Mouse (Mus musculus) midbrain, embryonic 16.5 days (tissue): Measurements from ENCODE around the gene Eps15. TPM values are rescaled to one million over a fixed set of nuclear protein-coding genes. Genes with fewer than 3 reads are reported as not detected.

Source experiments
- ATAC-seq: fragments of 200-750 bp; cut with Nextera tagmentation; 2 replicates; pipeline ENCODE4 v1.8.0; 2017; ENCODE audit warnings: moderate TSS enrichment
- H3K27ac ChIP-seq: fragments of 300-500 bp; sonication (generic); 2 replicates; pipeline ENCODE4 v1.5.1; 2014; ENCODE audit warnings: mild to moderate bottlenecking, low read length, mixed read lengths
- H3K27me3 ChIP-seq: fragments of 300-500 bp; sonication (generic); 2 replicates; pipeline ENCODE4 v1.6.1; 2014; ENCODE audit warnings: low read depth, low read length, mixed read lengths; ENCODE audit not compliant: control insufficient read depth, insufficient read depth
- H3K36me3 ChIP-seq: fragments of 300-500 bp; sonication (generic); 2 replicates; pipeline ENCODE4 v1.6.1; 2014; ENCODE audit warnings: mild to moderate bottlenecking, low read length, moderate library complexity, mixed read lengths; ENCODE audit not compliant: control insufficient read depth, insufficient read depth
- H3K4me1 ChIP-seq: fragments of 300-500 bp; sonication (generic); 2 replicates; pipeline ENCODE4 v1.6.1; 2014; ENCODE audit warnings: mild to moderate bottlenecking, low read length, mixed read lengths; ENCODE audit not compliant: control insufficient read depth, insufficient read depth
- H3K4me2 ChIP-seq: fragments of 300-500 bp; sonication (generic); 2 replicates; pipeline ENCODE4 v1.6.1; 2014; ENCODE audit warnings: mild to moderate bottlenecking, low read length, mixed read lengths
- H3K4me3 ChIP-seq: fragments of 300-500 bp; sonication (generic); 2 replicates; pipeline ENCODE4 v1.5.1; 2014; ENCODE audit warnings: low read depth, mild to moderate bottlenecking, low read length, moderate library complexity, mixed read lengths
- H3K9ac ChIP-seq: fragments of 300-500 bp; sonication (generic); 2 replicates; pipeline ENCODE4 v1.6.1; 2014; ENCODE audit warnings: low read depth, low read length, mixed read lengths
- H3K9me3 ChIP-seq: fragments of 300-500 bp; sonication (generic); replicated peaks from 2 replicates; pipeline ENCODE4 v1.6.1; 2014; ENCODE audit warnings: mild to moderate bottlenecking, low read length, mixed read lengths; ENCODE audit not compliant: control insufficient read depth, poor library complexity, severe bottlenecking
- WGBS: fragments of 180-500 bp; shearing (Covaris S2); extraction: QIAGEN DNeasy Blood & Tissue Kit; methylation state at CpG from one replicate; pipeline ENCODE4 v1.1.7; 2014; 5-methylcytosine and 5-hydroxymethylcytosine counted together
- polyA plus RNA-seq: library from polyadenylated mRNA; unstranded; fragments of >200 nt; fragmentation: Nextera tagmentation; extraction: Ambion mirVana; gene quantifications from 2 replicates; pipeline ENCODE4 v1.2.1, GENCODE M21; 2015

The Eps15 gene
- polyA plus RNA-seq, 1 experiment from 2014 or later = 67.8 TPM

DNA sequence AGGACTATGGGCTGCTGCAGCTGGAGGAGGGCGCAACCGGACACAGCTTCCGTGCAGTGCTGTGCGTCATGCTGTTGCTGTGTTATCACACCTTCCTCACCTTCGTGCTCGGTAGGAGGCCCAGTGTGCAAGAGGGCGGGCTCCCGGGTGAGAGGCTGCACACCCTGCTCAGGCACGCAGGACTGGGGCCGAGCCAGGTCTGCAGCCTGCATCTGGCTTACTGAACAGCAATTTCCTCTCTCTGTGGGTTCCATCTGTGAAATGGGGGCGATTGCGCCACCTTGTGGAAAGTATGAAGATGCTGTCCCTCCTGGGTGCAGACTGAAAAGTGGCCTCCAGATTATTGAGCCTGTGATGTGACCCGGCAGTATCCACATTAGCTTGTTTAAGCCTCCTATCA is 150.8 kb downstream of the Eps15 start:
- Histone ChIP-seq H3K9me3 (no peaks in the 10 kb centered on the region), H3K27ac (no peak overlapping the region), H3K36me3 (no peaks in the 10 kb centered on the region), H3K4me1 (no peaks in the 10 kb centered on the region; the same call in 1 of the 2 replicates), H3K4me2 (no peak overlapping the region), H3K4me3 (no peak overlapping the region), H3K9ac (no peak overlapping the region), H3K27me3 (no peaks in the 10 kb centered on the region)
- WGBS = 56% methylated on average over 13 of the region's 13 CpGs
- ATAC-seq = peak; percentile 8; the same call in 1 of the 2 replicates

DNA sequence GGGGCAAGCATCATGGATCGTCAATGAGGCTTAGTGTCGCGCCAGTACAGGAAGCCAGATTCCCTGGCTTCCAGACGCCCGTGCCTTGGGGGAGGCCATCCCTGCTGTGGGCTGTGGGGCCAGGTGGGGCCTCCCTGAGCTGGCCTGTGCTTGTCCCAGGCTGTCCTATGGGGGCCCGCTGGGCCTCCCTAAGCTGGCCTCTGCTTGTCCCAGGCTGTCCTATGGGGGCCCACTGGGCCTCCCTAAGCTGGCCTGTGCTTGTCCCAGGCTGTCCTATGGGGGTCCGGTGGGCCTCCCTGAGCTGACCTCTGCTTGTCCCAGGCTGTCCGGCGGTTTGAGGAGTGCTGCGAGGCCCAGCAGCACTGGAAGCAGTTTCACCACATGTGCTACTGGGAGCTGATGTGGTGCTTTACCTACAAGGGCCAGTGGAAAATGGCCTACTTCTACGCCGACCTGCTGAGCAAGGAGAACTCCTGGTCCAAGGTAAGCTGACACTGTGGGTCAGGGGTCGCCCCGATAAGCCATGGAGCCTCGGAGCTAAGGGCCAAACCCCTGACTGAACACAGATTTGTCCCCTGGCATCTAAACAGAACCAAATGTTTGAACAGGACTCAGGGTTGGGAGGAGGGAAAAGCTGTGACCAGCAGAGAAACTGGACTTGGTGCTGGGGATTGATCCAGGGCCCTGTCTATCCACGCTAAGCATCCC is 152.8 kb downstream of the Eps15 start:
- Histone ChIP-seq H3K9ac (no peak overlapping the region), H3K4me1 (no peaks in the 10 kb centered on the region; the same call in 1 of the 2 replicates), H3K4me3 (no peak overlapping the region), H3K9me3 (no peaks in the 10 kb centered on the region), H3K27ac (no peak overlapping the region), H3K27me3 (no peaks in the 10 kb centered on the region), H3K4me2 (no peak overlapping the region), H3K36me3 (no peaks in the 10 kb centered on the region)
- whole genome bisulfite sequencing = 74% methylated on average over 16 of the region's 16 CpGs
- ATAC-seq = peak; percentile 42

- Histone ChIP-seq H3K36me3 (no peaks in the 10 kb centered on the region), H3K27me3 (no peaks in the 10 kb centered on the region), H3K4me1 (no peaks in the 10 kb centered on the region; the same call in 1 of the 2 replicates), H3K4me3 (no peak overlapping the region), H3K27ac (no peak overlapping the region), H3K9me3 (no peaks in the 10 kb centered on the region), H3K9ac (no peak overlapping the region), H3K4me2 (no peak overlapping the region)
- ATAC-seq = no peak
- 83% methylated on average over 6 of the region's 6 CpGs for WGBS
These were observed 153.6 kb downstream of the Eps15 start for GRCm38 (mm10) chr4:109433641-109434040.

- Histone ChIP-seq H3K4me3 (no peak overlapping the region), H3K4me2 (no peak overlapping the region), H3K36me3 (no peaks in the 10 kb centered on the region), H3K9ac (no peak overlapping the region), H3K27me3 (no peaks in the 10 kb centered on the region), H3K27ac (no peak overlapping the region), H3K4me1 (no peaks in the 10 kb centered on the region; the same call in 1 of the 2 replicates), H3K9me3 (no peaks in the 10 kb centered on the region)
- 96% methylated on average over 1 of the region's 1 CpGs for WGBS
- ATAC-seq = no peak
These were observed 154.2 kb downstream of the Eps15 start for GRCm38 (mm10) chr4:109434256-109434655.

Other genes starting within 250 kb of the Eps15 start
- 73.2 and 77.3 TPM in 2 replicates for gene Osbpl9, start 78.0 kb upstream of the Eps15 start, polyA plus RNA-seq
- 0.44 and 0.62 TPM in 2 replicates for gene Calr4, start 45.8 kb upstream of the Eps15 start, polyA plus RNA-seq
- 2.8 and 2.9 TPM in 2 replicates for gene Ttc39a, start 126.4 kb downstream of the Eps15 start, polyA plus RNA-seq
- gene Rnf11, start 204.5 kb downstream of the Eps15 start, polyA plus RNA-seq = 64.3 and 68.5 TPM in 2 replicates